Mouse (Mus musculus) liver (tissue): Measurements from ENCODE around the gene 4430402I18Rik.

Experiments
- DNase-seq: peaks from one replicate; pipeline ENCODE4 v3.0.0-alpha.2; 2020; ENCODE audit warnings: mixed read lengths

Gene 4430402I18Rik

GRCm38 (mm10) chr19:28896639-28897038, 71.0 kb downstream of the 4430402I18Rik start:
- no peak for DNase-seq

DNA sequence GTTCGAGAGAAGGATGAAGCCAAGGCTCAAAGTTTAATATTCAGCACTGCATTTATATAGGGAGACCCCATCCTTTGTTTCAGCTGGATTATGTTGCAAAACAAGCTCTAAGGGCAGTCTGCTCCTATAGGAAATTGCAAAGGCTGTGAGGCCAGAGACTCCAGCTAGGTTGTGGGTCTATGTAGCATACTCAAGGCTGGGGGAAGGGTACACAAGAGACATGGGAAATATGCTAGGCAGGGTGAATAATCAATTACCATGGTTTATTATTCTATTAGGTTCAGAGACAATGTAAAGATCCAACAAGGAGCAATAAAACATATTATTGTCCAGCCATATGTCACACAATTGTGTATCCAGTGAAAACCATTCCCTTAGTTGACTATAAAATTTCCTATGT, 75.7 kb downstream of the 4430402I18Rik start:
- no peak for DNase-seq

GRCm38 (mm10) chr19:28891238-28891637, 76.4 kb downstream of the 4430402I18Rik start:
- DNase-seq = no peak

GRCm38 (mm10) chr19:28889251-28889650, 78.3 kb downstream of the 4430402I18Rik start:
- no peak for DNase-seq

- no peak for DNase-seq
Observed at GRCm38 (mm10) chr19:28888496-28888895, 79.1 kb downstream of the 4430402I18Rik start.

DNA sequence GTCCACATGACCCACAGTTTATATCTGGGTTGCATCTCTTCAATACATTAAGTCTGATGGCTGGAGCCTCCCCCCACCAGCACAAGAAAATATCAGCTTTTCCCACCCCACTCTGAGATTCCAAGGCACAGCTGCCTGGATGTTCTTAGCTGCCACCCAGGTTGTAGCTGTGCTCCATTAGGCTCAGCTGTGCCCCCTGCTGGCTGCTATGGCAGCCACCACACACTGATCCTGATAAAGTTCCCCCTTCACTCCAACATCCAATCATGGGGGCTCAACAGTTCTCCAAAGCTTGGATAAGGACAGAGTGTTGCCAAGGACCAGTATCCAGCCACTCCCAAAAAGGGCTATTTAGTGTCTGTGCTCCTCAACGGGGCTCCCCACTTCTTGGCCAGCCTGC, 84.5 kb downstream of the 4430402I18Rik start:
- DNase-seq = peak; percentile 32

DNA sequence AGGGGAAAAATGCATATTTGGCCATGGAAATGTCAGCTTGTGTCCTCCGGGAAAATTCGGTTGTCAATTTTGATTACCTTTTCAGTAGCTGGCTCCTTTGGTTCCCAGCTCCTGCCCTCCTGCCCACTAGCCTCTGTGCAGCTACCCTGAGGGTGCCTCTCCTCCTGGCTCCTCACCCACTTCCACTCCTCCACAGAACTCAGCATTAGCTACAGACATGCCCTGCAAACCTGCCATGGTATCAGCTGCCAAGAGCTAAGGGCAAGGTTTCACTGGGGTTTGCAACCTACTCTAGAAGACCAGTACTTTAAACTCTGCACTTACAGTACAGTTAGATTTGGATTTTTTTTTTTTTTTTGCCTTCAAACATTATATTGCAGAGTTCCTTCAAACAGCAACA, 88.1 kb downstream of the 4430402I18Rik start:
- no peak for DNase-seq

DNA sequence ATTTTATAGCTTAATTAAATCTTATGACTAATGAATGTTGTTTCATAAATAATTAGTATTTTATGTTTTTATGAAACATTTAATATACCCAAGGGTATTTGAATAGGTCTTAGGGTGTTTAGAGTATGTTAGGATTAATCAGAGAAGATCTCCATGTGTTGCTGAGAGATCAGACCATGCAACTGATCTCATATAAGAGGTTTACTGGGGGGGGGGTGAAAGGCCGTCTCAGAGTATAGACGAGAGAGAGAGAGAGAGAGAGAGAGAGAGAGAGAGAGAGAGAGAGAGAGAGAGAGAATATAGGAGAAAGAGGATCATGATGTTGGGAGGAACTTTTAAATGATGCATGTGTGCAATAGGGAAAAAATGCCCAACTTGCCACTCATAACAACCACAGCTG, 97.2 kb downstream of the 4430402I18Rik start:
- DNase-seq = no peak

GRCm38 (mm10) chr19:28869251-28869855, 98.2 kb downstream of the 4430402I18Rik start:
- DNase-seq = no peak

- DNase-seq = no peak
Observed at GRCm38 (mm10) chr19:28865501-28865900, 102.1 kb downstream of the 4430402I18Rik start.

GRCm38 (mm10) chr19:28864981-28865380, 102.6 kb downstream of the 4430402I18Rik start:
- no peak for DNase-seq

DNA sequence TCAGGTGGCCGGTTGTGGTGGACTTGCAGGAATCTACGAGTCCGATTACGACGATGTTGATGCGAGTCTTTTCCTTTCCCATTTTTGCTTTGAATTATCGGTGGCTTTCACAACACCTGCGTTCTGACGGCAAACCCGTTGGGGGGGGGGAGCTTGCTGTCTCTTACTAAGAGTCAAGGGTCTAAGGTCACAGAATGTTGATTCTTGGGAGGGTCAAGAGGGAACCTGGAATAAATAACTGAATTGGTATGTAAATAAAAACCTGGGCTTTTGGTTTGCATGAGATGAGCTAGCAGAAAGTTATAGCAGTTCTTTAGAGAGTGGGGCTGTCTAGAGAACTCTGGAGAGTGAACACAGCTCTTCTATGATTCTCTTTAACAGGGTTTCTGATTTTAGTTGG, 104.0 kb downstream of the 4430402I18Rik start:
- DNase-seq = no peak

- no peak for DNase-seq
Observed at GRCm38 (mm10) chr19:28860246-28860645, 107.4 kb downstream of the 4430402I18Rik start.

- no peak for DNase-seq
Observed at GRCm38 (mm10) chr19:28854831-28855230, 112.8 kb downstream of the 4430402I18Rik start.

- no peak for DNase-seq
Observed at GRCm38 (mm10) chr19:28852001-28852400, 115.6 kb downstream of the 4430402I18Rik start.

DNA sequence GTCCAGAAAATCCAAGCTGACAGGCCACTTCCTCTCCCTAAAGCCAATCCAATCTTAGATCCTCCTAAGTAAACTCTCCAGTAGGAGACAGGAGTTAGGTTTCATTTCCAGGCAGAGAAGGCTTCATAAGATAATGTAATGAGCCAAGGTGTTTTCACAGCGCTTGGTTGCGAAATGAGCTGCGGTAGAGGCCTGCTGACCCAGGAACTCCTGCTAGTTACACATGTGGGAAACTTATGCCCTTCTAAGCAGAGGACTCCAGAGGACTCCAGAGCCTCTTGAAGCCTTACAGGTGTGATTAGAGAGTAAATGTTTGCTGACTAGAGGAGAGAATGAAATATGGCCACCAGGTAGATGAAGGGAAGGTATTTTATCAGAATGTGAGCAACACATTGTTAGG, 117.1 kb downstream of the 4430402I18Rik start:
- DNase-seq = no peak

DNA sequence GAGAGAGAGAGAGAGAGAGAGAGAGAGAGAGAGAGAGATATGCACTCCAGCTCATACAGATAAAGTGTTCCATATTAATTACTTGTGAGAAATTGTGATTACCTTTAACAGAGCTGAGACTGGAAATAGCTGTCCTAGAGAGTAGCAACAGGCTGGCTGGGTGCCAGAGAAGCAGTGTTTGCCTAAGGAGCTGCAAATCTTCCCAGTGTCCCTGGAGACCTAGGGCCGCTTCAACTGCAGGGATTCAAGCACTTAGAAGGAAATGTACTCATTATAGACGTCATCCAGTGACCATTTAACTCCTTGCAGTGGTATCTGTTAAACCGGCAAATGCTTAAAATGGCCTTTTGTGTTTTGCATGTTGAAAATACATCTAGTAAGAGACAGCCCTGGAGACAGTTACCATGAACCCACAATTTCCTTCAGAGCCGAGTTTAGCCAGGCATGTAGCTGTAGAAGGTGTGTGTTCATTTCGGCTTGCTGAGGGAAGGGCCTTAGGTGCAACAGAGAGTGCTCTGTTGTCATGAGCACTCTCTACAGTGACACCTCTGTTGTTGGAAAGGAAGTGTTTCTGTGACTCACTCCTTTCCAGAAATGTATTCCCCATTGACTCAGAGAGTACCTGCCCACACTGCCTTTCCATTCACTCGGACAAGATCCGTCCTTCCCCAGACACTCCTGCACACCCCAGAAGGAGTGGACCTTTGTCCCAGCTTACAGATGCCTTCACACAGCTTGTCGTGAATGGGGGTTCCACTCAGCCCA, 122.5 kb downstream of the 4430402I18Rik start:
- peak; percentile 8 for DNase-seq
